Mouse (Mus musculus) 3T3-L1 (cell line): ENCODE measurements around the gene Bok.

Experiments used
- DNase-seq: peaks from one replicate; pipeline ENCODE4 v3.0.0-alpha.2; 2015; ENCODE audit warnings: low read depth, low spot score

Bok gene

GRCm38 (mm10) chr1:93689901-93690496, 4.5 kb downstream of the Bok start:
- no peak for DNase-seq

DNA sequence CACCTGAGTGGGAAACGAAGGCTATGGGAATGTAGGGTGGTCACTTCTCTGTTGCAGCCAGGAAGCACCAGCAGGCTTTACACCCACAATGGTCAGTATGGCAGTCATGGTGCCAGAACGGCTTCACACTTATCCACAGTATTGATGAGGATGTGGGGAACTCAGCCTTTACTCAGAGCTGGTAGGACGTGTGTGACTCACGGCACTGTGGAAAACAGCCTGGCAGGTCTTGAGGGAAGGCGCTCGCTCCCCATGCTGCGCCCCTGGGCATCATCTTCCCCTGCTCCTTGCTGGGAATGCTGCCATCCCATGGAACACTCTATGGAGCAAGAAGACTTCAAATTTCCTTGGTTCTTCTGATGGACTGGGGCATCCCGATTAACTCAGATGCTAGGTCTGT, 5.6 kb downstream of the Bok start:
- DNase-seq, result no peak

DNA sequence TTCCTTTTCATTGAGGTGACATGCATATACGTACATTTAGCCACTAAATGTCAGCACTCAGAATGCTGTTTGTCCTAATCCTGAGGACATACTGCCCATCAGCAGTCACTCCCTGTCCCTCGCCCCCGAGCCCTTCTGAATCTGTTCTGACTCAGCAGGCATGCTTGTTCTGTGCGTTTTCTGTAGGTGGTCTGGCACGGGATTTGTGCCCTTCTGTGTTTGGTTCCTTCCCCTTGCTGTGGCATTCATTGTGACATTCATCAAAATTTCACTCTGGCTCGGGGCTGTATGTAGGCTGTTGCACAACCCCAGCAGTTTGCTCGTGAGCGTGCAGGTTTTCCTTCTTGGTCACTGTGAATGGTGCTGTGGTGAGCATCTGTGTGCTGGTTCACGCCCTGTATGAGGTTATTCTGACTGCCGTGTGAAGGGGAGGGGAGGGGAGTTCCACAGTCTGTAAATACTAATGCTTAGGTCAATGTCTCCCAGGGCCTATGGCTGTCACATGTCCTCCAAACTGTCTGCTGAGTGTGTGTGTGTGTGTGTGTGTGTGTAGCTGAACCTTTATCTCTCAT, 6.4 kb downstream of the Bok start:
- DNase-seq, result peak; percentile 47

DNA sequence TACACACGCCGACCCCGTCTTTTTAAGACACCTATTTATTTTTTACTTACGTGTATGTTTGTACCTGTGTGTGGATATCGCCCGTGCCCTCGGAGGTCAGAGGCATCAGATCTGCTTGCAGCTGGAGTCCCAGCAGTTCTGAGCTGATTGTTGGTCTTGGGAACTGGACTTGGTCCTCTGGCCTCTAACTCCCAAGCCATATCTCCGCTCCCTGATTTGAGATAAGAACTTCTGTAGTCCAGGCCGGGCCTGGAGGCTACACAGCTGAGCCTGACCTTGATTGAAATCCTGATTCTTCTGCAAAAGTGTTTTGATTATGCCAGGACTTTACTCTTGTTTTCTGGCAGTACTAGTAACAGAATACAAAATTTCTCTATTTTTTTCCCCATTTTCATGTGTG, 7.3 kb downstream of the Bok start:
- no peak for DNase-seq

- DNase-seq, result no peak
Observed at GRCm38 (mm10) chr1:93693502-93693901, 8.0 kb downstream of the Bok start.

DNA sequence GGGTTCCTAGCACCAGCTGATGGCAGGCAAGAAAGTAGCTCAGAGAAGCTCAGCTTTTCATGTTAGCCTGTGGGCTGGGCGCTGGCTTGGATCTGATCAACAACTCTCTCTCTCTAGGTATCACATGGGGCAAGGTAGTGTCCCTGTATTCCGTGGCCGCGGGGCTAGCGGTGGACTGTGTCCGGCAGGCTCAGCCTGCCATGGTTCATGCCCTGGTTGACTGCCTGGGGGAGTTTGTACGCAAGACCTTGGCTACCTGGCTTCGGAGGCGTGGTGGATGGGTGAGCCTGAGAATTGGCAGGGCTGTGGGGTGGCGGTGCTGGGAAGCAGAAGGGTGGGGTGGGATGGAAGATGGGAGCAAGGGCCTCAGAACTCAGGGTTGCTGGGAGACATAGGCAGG, 8.5 kb downstream of the Bok start:
- no peak for DNase-seq

DNA sequence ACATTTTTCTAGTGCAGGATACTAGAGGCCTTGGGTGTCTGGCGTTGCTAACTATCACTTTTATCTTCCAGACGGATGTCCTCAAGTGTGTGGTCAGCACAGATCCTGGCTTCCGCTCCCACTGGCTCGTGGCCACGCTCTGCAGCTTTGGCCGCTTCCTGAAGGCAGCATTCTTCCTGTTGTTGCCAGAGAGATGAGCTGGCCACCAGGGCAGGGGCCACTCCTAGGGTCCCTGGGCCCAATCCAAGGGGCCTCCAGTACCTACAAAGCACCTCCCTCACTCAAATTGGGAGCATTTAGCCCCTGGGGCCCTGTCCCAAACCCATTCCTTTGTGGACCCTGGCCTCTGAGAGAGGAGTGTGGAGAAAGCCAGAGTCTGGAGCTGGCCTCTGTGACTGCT, 9.5 kb downstream of the Bok start:
- no peak for DNase-seq

DNA sequence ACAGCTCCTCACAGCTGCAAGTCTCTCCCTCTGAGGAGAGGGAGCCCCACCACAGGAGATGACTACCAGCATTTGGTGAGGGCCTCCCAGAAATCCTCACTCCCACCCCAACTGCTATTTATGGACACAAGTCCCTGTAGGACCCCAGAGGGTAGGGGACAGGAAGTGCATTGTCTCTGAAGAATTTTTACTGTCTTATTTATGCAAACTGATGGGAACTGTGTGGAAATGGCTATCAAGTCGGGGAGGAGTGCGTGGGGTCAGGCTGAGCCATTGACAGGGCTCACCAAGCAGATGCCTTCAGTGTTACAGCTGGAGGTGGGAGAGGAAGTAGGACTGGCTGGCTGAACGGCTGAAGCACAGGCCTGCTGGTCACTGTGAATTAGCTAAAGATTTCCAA, 11.9 kb downstream of the Bok start:
- no peak for DNase-seq

- no peak for DNase-seq
Observed at GRCm38 (mm10) chr1:93699159-93699558, 13.7 kb downstream of the Bok start.

- DNase-seq, result no peak
Observed at GRCm38 (mm10) chr1:93702106-93702505, 16.6 kb downstream of the Bok start.

- DNase-seq, result no peak
Observed at GRCm38 (mm10) chr1:93703472-93704048, 18.1 kb downstream of the Bok start.

- DNase-seq, result no peak
Observed at GRCm38 (mm10) chr1:93704341-93704740, 18.9 kb downstream of the Bok start.

DNA sequence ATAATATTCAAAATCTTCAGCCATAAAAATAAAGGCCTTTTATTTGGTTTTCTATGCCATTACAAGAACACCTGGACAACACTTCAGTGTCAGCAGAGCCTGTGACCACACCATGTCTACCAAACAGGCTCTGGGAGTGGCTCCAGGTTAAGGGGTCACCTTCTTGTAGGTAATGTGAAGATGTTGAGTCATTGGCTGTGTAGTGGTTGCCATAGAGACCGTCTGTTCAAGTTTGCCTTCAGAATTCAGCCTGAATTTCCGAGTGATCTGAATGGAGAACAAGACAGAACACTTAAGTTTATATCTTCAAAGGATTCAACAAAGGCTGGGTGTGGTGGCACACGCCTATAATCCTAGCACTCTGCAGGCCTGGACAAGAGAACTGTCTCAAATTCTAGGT, 19.9 kb downstream of the Bok start:
- no peak for DNase-seq

DNA sequence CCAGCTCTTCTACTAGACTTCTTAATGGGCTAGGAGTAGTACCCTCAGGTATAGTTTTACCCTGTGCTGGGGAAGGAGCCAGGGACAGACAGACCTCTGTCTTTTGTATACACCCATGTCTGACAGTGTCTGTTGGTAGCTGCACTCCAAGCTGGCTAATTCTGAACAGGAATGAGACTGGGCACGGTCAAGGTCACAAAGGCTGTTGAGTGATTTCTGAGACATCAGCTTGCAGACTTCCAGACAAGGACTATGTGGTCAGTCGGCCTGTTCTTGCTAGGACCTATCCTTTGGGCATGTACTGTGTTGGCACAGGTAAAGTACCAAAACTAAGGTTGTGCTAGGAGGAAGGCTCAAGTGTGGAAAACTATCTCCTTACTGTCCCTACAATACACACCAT, 30.7 kb downstream of the Bok start:
- no peak for DNase-seq

DNA sequence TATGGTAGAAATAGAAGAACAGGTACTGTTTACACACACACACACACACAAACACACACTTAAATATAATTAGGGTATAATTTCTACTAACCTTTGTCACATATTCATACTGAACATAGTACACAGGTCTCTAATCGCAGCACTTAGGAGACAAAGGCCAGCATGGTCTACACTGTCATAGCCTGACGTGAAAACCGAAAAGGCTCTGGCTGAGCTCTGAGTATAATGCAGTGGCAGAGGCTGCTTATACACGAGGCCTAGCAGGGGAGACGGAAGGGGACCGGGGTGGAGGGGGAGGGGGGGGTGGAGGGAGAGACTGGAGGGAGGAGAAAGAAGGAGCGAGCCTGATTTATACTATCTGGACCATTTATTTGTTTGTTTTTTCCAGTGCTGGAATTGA, 36.1 kb downstream of the Bok start:
- no peak for DNase-seq

- DNase-seq, result no peak
Observed at GRCm38 (mm10) chr1:93724623-93725022, 39.2 kb downstream of the Bok start.

GRCm38 (mm10) chr1:93725665-93726064, 40.2 kb downstream of the Bok start:
- DNase-seq, result peak; percentile 33

GRCm38 (mm10) chr1:93726116-93726515, 40.7 kb downstream of the Bok start:
- DNase-seq, result peak; percentile 82

- peak; percentile 66 for DNase-seq
Observed at GRCm38 (mm10) chr1:93726974-93727373, 41.5 kb downstream of the Bok start.

- no peak for DNase-seq
Observed at GRCm38 (mm10) chr1:93731103-93731502, 45.6 kb downstream of the Bok start.

GRCm38 (mm10) chr1:93731880-93732281, 46.4 kb downstream of the Bok start:
- no peak for DNase-seq

DNA sequence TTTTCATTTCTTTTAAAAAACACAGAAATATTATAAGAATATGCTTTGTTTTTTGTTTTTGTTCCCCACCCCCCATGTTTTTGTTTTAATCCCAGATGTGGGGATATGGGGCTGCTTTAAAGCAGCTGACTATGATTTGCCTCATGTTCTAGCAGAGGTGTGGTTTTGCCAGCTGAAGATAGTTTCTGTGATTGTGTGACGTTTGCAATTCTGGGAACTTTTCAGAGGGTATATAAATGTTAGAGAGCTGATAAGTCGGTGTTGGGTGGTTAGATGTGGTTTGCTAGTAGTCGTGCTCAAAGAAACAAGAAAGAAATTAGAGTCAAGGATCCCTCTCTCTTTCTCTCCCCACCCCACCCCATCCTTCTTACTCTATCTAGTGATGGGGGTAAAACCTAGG, 50.4 kb downstream of the Bok start:
- DNase-seq, result no peak

DNA sequence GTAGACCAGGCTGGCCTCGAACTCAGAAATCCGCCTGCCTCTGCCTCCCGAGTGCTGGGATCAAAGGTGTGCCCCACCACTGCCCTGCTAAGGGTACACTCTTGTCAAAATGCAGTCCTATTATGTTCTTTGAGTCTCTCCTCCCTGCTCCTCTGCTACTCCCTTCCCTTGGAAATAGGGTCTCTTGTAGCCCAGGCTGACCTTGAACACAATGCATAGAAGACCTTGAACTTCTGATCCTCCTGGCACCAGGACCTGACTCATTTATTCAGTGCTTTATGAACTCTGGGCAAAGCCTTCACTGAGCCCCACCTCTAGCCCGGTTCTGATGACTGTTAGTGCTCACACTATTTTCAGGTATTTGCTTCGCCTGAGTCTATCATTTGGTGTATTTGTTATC, 52.3 kb downstream of the Bok start:
- no peak for DNase-seq

- DNase-seq, result no peak
Observed at GRCm38 (mm10) chr1:93740671-93741070, 55.2 kb downstream of the Bok start.
